Mouse (Mus musculus) gastrocnemius, postnatal 25 days (tissue): ENCODE results near the gene Syt15. TPM values are rescaled to one million over a fixed set of nuclear protein-coding genes. Genes with fewer than 3 reads are reported as not detected.
"Not testable (repeated sequence)": the region's sequence is repeated elsewhere in the genome, so short reads cannot be mapped to it uniquely, and the experiment has no call there.

ENCODE experiments used
- DNase-seq: peaks from one replicate; pipeline ENCODE4 v3.0.0; 2022
- total RNA-seq, 2 experiments: library from RNA; stranded (reverse); gene quantifications; 1 replicate in 1 of 2; 2 replicates in 1 of 2; pipeline ENCODE4 v1.2.3; 2021

Gene Syt15
- total RNA-seq, 2 experiments from 2014 or later = 0.51 to 0.67 TPM

- DNase-seq = no peak
These were observed 8.6 kb downstream of the Syt15 start for GRCm38 (mm10) chr14:34227981-34228380.

GRCm38 (mm10) chr14:34228830-34229506, 9.6 kb downstream of the Syt15 start:
- DNase-seq = no peak

- DNase-seq = no peak
These were observed 12.9 kb downstream of the Syt15 start for GRCm38 (mm10) chr14:34232340-34232739.

- DNase-seq = no peak
These were observed 13.7 kb downstream of the Syt15 start for GRCm38 (mm10) chr14:34232866-34233680.

GRCm38 (mm10) chr14:34233846-34234245, 14.5 kb downstream of the Syt15 start:
- no peak for DNase-seq

- DNase-seq = peak; percentile 60
These were observed 15.4 kb downstream of the Syt15 start for GRCm38 (mm10) chr14:34234630-34235380.

- no peak for DNase-seq
These were observed 20.9 kb downstream of the Syt15 start for GRCm38 (mm10) chr14:34240263-34240662.

- no peak for DNase-seq
These were observed 21.3 kb downstream of the Syt15 start for GRCm38 (mm10) chr14:34240676-34241075.

- DNase-seq = no peak
These were observed 33.2 kb downstream of the Syt15 start for GRCm38 (mm10) chr14:34252470-34253145.

GRCm38 (mm10) chr14:34253261-34253660, 33.9 kb downstream of the Syt15 start:
- no peak for DNase-seq

- DNase-seq = not testable (repeated sequence)
These were observed 39.1 kb downstream of the Syt15 start for GRCm38 (mm10) chr14:34258525-34258924.

- DNase-seq = no peak
These were observed 48.7 kb downstream of the Syt15 start for GRCm38 (mm10) chr14:34268046-34268445.

- DNase-seq = no peak
These were observed 53.9 kb downstream of the Syt15 start for GRCm38 (mm10) chr14:34273280-34273679.

GRCm38 (mm10) chr14:34274141-34274540, 54.7 kb downstream of the Syt15 start:
- no peak for DNase-seq

- DNase-seq = no peak
These were observed 55.8 kb downstream of the Syt15 start for GRCm38 (mm10) chr14:34275225-34275624.

- no peak for DNase-seq
These were observed 60.3 kb downstream of the Syt15 start for GRCm38 (mm10) chr14:34279726-34280125.

Other genes starting within 250 kb of the Syt15 start
- gene Zfp488, start 240.8 kb upstream of the Syt15 start, total RNA-seq = not detected
- not detected for gene Gm30083, start 204.4 kb upstream of the Syt15 start, total RNA-seq
- not detected for gene Gm5460, start 202.8 kb upstream of the Syt15 start, total RNA-seq
- gene Antxrl, start 166.9 kb upstream of the Syt15 start, total RNA-seq = not detected
- gene Anxa8, start 133.6 kb upstream of the Syt15 start, total RNA-seq = 1 to 10 TPM in 1 of 2 experiments, under 1 TPM in 1; 0.61 to 1.7 TPM
- not detected for gene A630023A22Rik, start 116.8 kb upstream of the Syt15 start, total RNA-seq
- under 1 TPM; 0.13 to 0.27 TPM for gene Npy4r, start 67.1 kb upstream of the Syt15 start, total RNA-seq
- under 1 TPM; 0.08 to 0.29 TPM for gene Gprin2, start 17.9 kb upstream of the Syt15 start, total RNA-seq
- 1 to 10 TPM; 8.6 to 9.0 TPM for gene Shld2, start 90.9 kb downstream of the Syt15 start, total RNA-seq
- 100 to 1,000 TPM; 124 to 137 TPM for gene Glud1, start 91.1 kb downstream of the Syt15 start, total RNA-seq
- gene Fam25c, start 135.8 kb downstream of the Syt15 start, total RNA-seq = 1 to 10 TPM in 1 of 2 experiments, under 1 TPM in 1; 0.82 to 1.3 TPM
- gene Sncg, start 155.2 kb downstream of the Syt15 start, total RNA-seq = 10 to 100 TPM in 1 of 2 experiments, 1 to 10 TPM in 1; 3.3 to 34.6 TPM
- 10 to 100 TPM in 1 of 2 experiments, 1 to 10 TPM in 1; 7.4 to 12.7 TPM for gene Mmrn2, start 155.9 kb downstream of the Syt15 start, total RNA-seq